Mouse (Mus musculus): ENCODE measurements around the gene Schip1.

Gene Schip1

DNA sequence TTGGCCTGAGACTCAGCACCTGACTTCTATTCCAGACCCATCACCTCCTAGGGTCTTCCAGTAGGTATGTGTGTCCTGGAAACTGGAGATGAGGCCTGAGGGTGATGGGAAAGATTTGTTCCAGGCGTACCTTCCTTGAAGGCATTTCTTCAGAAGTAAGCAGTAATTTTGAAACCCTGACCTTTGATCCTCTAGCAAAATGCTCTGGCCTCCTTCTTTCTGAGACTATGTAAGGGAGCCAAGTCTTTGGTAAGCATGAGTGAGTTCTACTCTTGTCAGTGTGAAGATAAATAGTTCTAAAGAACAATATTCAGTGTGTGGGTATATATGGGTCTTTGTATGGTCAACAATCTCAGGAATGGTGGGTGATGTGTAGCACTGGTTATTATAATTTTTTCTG, 65.8 kb downstream of the Schip1 start:
- DNase-seq = no peak

DNA sequence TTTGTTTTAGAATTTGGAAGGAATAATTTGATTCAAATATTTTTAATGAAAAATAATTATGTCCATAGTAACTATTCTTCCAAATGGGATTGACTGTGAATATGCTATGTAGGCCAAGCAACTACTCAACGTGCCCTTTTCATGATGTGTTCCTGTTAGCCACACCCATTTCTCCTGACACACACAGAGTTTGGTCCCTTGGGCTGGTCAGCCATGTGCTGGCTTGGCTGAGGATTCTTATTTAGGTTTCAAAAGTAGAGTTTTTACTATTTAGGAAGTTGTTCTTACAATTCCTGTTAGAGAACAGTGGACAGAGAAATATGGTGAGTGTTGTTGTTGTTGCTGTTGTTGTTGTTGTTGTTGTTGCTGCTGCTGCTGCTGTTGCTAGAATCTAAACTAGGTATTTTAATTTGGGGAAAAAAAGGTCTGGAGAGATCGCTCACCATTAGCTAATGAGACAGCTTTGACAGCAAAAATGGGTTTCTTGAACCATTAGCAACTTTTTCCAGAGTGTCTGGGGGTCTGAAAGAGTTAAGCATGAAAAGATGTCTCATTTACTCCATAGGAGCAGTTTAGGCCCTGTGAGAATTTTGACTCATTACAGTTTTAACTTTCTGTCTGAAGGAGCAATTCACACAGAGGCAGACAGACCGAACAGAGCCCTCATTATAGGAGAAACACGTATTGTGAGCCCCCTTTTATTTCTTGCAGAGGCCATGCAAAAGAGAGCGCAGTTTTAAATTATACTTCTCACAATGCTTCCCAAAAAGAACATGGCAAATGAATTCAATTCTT, 74.4 kb downstream of the Schip1 start:
- DNase-seq = no peak

DNA sequence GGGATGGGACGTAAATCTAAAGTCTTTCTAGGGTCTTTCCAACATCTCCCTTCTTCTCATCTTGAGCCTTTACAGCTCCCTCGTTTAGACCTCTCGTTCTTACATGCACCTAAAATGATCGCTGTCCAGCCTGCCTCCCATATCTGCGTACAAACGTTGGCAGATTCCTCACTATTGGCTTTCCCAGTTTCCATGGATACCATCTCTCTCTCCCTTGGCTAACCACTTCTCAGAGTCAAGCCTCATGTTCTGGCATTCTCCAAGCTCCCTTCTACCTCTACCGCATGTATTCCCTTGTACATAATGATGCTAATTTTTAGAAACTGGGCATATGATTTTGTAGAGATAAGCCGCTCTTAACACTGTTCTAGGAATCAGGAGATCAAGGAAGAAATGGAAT, 86.1 kb downstream of the Schip1 start:
- DNase-seq = no peak

DNA sequence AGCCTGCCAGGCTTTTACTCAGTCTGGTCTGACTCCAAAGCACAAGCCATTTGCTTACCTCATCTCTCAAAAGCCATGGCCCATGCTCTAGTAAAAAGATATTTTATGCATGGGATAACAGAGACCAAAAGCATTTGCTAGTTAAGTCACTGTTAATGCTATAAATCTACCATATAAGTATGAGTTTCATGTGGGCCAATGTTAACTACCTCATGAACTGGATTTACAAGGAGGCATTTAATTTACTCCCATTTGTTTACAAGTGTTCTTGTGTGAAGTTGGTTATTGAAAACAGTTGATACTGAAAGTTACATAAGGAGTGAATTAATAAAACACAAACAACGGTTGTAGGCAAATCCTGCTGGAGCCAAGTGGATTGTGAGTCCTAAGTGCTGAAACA, 95.6 kb downstream of the Schip1 start:
- DNase-seq = no peak

DNA sequence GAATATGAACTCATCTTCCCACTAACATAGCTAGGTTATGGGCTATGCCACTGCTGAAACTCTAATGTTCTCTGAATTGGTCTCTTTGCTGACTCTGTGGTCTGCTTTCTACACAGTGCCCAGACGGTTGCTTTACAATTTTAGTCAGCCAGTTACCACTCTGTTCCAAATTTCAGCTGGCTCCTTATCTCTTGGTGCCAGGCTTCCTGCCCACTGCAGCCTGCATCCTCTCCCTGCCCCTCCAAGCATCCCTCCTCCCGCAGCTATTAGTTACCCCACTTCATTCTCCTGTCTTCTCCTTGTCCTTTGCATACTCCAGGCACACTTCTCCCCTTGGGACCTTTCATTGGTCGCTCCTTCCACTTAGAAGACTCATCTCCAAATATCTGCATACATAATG, 96.2 kb downstream of the Schip1 start:
- no peak for DNase-seq

DNA sequence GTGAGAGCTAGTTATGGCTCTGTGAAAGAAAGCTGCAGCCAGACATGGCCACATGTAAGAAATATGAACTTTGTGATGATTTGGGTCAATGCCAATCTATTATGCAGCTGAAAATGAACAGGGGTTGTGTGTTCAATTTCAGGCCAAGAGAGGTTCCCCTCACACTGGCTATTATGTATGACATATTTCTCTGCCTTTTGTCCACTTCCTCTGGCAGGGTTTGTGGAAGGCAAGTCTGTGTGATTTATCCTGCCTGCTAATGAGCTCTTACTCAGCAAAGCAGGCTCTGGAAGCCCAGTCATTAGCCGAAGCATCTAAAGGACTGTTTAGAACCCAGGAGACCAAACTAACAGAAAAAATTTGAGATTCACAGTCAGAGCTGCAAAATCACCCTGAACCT, 113.6 kb downstream of the Schip1 start:
- DNase-seq = no peak

DNA sequence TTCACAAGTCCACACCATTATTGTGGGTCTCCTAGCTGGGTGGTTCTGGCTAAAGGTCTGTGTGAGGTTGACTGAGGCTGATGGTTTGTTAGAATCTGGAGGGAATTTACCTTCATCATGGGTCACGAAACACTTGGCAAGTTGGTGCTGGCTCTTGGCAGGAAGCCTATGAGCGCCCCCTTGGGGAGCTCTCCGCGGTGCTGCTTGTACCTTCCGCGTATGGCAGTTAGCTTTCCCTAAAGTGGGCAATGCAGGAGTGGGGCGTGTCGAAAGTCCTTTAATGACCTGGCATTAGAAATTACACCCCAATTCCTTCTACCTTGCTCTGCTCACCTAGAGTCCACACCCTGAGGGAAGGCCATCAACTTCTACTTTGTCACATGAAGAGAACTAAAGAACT, 122.9 kb downstream of the Schip1 start:
- no peak for DNase-seq

DNA sequence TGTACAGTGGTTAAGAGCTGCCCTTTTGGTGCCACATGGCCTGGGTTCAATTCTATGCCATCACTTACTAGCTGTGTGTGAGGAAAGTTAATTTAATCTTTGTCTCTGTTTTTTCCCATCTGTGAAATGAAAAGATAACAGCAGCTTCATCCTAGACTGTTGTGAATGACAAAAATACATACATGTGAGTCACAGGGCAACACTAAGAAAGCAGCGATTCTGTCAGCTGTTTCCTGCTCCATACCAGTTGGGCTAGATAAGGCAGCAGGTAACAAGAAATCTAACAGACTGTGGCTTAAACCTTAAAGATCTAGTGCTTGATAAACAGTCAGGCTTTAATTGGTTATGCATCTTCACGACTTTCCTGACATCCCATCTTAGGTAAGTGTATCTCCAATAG, 124.5 kb downstream of the Schip1 start:
- DNase-seq = no peak

DNA sequence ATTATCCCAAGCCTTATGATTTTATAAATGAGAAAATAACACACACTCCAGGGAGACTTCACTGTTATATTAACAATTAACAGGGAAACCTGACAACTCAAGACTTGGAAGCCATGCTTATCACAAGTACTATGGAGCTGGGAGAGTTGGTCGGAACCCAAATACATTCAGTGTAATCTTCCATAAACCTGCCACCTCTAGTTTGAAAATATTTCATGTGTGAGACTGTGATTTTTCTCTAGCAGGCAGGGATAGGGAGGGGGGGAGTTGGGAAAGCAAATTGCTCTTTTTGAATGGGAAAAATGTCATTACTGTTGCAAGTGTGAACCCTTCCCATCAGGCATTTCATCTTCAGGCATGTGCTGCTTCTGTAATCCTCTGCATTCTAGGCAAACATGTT, 132.3 kb downstream of the Schip1 start:
- no peak for DNase-seq

DNA sequence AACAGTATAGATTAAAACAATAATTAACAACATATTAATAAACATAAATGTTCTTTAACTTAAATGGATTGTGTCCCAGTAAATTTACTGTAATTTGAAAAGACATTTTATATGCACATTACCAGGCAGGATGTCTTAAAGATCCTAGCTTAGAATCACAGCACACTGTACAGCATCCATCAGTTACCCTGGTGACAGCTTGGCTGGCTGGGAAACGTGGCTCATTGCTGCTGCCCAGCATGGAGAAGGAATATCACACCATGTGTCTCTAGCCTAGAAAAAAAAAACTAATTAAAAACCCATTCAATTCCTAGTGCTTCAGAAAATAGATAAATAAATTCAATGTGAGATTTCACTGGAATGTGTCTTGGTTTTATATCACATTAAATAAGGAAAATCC, 136.6 kb downstream of the Schip1 start:
- DNase-seq = no peak

DNA sequence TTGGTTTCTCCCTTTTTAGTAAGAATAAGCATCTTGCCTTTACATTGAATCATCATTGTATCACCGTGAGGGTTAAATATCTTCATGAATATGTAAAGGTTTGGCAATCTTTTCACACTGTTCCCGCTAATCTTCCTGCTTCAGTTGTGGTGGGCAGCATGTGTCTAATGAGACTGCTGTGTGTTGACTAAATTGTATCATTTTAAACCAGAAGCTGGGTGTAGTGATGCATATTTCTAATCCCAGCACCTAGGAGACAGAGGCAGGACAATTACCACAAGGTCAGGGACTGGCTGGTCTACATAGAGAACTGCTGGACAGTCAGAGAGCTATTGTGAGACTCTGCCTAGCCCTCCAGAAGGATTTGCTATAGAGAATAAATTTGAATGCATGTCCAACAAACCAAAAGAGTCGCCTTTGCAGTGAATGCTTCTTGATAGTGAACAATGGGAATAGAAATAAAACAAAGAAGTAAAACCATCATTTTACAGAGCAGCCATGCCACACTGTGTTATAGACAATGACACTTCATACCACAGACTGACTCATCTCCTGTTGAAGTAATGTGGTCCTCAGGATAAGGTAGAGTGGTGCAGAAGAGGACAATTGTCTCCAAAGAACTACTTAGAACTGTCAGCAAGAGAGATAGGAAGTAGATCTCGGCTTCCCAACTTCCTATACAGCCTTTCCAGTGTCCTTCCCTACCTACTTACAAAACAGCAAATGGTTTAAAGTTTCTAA, 137.7 kb downstream of the Schip1 start:
- no peak for DNase-seq

DNA sequence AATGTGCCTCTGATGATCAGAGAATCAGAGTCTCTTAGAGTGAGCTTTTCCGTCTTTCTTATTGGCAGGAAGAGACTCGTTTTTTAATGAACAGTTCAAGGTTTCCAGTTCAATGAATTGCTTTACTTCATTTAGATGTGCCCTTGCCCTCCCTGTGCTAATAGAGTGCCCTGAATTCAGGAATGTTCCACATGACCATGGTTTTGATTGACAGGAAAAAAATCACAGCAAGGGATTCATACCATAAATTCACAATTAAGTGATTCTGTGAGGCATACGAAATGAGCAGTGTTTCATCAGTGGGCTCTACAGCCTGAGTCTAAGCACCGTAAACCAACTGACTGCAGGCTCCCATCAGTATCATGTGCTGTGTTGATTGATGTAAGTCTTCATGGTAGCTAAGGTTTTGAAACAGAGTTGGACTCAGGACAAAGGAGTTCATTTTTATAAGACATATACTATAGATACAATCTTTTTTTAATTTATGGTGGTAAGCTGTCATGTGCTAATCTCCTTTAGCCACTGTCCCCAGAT, 139.4 kb downstream of the Schip1 start:
- DNase-seq = no peak

DNA sequence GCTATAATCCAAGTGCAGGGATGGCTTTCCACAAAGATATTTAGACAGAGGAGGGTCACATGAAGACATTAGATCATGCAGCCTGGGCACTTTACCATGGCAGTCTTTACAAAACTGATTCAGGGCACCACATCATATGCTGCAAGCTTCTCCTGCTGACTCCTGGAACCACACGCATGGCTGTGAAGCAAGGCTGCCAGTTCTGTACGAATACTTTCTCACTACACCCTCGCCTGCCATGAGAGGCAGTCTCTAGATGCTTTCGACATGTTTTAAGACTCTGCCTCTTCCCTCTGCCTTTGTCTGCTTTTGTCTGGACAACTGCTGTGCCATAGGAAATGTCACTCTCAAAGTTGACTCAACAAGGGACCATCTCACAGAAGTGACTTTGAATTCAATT, 145.8 kb downstream of the Schip1 start:
- DNase-seq = no peak

DNA sequence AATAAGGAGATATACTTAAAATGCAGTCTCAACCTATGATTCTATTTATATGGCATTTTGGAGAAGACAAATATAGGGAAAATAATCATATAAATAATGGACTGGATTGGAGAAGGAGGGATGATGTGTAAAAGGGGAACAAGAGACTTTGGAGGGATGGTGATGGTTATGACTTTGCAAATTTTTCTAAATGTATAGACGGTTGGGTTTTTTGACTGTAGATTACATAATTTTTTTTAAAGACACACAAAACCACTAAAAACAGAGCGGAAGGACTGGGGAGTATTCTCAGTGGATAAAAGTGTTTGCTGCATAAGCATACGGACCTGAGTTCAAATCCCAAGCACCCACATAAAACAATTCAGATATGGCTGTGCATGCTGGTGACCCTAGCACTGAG, 156.8 kb downstream of the Schip1 start:
- no peak for DNase-seq

DNA sequence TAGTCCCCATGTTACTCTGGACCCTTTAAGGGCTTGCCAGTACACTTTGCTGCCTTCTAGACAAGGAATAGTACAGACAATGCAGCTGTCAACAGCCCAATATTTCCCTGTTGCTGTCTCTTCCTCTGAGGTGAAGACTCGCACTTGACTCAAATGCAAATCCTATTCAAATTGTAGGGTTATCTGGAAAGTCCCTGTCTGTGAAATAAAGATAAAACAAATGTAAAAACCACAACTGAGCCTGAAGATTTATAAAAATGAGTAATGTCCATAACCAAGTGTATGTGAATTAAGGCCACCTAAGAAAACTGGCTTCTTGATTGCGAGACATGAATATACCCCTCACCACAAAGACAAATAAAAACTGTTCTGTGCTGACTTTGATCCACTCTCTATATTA, 175.3 kb downstream of the Schip1 start:
- DNase-seq = no peak

DNA sequence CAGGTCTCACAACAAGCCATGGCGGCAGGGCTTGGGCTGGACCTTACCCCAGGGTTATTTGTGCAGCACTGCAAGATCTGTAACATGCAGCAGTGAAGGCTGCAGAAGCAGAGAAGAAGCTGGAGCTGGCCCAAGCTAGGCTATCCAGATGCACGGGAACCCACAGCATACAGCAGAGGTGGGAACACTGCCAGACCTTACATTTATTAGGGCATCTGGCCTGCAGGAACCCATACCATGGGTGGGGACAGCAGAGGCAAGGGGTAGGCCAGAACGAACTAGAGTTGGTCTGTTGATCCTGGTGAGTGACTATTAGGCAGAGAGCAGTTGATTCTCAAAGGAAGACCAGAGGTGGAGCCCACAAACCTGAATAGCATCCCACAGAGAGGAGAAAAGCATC, 178.6 kb downstream of the Schip1 start:
- no peak for DNase-seq

DNA sequence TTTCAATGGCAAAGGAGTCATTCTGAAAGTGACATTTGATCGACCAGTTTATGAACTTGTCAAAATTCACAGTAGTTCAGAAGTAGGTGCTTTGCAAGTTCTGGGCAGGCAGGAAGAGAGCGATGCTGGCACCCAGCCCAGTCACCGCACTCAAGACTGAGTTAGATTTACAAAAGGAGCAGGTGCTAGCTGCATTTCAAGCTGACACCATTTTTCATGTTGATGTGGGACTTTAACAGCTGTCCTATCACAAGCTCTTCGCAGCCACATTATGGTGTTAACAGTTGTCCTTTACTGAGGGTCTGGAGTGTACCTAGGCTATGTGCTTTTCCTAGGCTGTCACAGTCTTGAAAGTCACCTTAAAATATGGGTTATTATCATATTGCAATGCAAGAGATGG, 181.6 kb downstream of the Schip1 start:
- DNase-seq = peak; percentile 29

DNA sequence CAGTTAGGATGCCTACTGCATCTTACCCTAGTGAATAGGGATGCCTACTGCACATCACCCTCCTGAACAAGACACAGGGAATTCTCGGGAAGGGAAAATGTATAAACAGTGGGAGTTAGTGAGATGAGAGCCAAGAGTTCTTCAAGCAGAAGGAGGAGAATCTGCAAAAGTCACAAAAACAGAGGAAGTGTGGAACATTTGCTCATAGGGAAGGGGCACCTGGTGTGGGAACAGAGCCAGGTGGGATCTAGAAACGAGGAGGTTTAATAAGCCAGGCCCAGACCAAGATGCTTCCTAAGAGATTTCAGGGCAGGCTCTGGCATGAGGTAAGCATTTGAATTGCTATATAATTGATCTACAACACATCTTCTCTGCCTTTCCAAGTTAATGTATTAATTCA, 186.0 kb downstream of the Schip1 start:
- DNase-seq = no peak

DNA sequence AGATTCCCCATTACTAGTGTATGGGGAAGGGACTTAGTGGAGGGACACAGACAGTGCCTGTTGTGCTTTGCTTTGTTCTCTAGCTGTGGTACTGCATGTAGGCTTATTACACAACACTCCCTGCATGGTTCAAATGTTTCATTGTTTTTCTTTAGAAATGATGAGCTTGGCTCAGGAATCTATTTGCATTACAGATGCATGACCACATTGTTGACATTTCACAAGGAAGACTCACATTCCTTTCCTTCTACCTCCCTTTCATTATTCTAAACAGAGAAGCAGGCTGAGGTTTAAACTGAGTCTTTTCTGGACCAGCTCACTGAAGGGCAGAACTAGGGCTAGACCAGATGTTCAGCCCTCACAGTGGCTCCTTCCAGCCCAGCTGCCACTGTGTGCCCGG, 187.7 kb downstream of the Schip1 start:
- peak; percentile 2 for DNase-seq

DNA sequence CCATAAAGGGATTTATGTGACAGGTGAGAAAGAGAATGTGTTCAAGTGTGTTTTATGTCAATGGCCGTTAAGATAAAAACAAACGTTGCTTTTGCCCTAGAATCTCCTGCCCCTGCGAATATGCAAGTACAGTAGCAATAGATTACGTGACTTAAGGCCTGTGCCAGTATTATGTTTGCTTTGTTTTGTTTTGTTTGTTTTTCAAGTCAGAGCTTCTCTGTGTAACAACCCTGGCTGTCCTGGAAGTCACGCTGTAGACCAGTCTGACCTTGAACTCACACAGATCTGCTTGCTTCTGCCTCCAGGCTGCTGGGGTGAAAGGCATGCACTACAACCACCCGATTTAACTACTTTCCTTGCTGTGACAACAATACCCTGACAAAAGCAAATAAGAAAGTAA, 197.7 kb downstream of the Schip1 start:
- no peak for DNase-seq

DNA sequence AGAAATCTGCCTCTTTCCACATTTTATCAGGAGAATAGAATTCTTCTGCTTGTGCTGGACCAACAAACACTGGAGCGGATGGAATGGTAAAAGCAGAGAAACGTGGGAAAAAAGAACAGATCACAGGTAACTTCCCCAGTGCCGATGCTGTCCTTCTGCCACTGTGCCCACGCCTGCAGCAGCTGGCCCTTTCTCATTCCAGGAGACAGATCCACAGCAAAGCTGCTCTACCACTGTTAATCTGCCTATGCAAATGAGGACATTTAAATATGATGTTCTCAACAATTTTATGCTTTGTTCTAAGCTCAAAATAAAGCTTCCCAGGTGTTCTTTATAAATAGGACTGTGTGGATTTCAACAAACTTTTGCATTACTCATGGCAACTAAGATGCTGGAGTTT, 203.3 kb downstream of the Schip1 start:
- DNase-seq = no peak

DNA sequence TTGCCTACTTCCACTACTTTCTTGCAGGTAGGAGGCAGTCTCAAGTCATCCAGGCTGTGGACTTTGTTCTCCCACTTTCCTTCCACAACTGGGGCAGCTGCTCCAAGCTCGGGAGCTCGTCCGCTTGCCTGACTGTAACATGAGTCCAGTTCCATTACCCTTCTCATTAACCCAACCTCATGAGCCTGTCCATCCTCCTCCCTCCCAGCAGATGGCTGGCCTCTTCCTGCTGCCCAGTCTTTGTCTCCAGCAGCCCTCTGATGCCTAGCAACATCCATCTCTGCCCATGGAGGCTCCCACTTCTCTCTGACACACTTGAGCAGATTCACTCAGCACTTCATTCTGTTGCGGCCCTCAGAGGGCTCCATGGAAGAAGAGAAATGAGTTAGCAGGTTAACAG, 204.6 kb downstream of the Schip1 start:
- no peak for DNase-seq

DNA sequence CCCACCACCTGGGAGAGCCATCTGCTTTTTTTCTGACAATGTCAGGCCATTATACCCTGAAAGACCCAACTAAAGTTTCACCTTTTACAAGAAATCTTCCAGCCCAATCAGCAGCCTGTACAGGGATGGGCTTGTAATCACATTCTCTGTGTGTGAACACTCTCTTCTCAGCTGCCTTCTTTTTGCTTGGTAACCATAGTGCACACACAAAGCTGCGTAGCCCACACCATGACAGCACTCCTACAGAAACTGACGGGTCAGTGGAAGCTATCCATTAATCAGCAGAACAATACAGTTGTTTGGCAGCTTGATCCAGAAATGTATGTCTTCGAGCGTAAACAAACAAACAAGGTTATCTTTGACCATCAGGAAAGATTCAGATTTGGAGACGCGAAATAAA, 205.6 kb downstream of the Schip1 start:
- no peak for DNase-seq

DNA sequence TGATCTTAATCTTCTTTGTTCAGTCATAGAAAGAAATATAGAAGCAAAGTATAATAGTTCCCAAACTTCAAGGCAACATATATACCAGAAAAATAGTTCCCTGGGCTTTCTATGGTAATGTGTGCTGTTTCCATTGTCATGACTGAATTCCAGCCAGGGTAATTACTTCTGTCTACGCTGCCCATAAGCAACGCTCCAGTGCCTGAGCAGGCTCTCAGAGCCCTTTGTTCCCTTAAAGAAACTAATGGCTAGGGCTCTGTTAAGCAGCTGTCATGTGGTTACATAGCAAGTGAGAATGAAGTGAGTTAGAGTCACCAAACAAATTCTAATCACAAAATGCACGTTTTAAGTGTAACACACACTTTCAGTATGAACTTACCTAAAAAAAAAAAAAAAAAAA, 206.9 kb downstream of the Schip1 start:
- no peak for DNase-seq

DNA sequence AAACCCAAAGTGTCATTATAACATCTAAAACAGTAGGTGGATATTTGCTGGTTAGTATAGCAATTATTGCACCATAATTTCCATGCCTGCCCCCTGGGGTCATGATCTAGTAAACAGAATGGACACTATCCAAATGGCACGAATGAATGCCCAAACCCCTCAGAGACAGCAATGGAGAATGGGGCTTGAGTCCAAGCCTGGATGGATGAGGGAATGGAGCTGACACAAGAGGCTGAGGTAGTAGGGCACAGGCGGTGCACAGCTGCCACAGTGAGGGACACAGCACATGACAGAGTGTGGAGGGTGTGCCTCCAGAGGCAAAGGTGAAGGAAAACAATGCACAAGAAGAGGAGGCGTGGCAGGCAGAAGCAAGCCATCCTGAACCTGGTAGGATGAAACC, 207.3 kb downstream of the Schip1 start:
- DNase-seq = no peak
